Mouse (Mus musculus): ENCODE results near the gene Hist1h3d. TPM values are rescaled to one million over a fixed set of nuclear protein-coding genes. Genes with fewer than 3 reads are reported as not detected.
"Not testable (repeated sequence)": the region's sequence is repeated elsewhere in the genome, so short reads cannot be mapped to it uniquely, and the experiment has no call there.

Hist1h3d gene
- polyA plus RNA-seq, 1 experiment from 2014 or later = 9.4 TPM

DNA sequence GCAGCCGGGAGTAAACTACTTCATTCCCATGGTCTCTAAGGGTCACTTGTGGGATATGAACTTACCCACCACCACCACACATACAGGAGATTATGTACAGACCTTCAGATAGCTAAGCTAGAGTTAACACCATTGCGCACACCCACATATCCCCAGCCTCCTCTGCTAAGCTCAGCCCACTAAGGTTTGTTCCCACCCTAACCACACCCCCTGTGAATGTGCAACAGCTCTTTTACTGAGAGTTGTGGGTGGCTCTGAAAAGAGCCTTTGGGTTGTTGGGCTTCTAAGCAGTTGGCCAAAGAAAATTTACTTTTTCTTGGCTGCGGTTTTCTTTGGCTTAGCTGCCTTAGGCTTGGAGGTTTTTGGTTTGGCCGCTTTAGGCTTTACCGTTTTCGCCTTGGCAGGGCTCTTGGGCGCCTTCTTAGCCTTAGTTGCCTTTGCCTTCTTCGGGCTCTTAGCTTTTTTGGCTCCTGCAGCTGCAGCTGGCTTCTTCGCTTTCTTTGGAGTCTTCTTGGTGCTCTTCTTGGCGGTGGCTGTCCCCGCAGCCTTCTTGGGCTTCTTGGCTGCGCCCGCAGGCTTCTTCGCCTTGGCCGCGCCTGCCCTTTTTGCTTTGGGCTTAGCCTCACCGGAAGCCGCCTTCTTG is 46.1 kb downstream of the Hist1h3d start:
- Histone ChIP-seq H3K9me3 (no peaks in the 10 kb centered on the region), H3K9ac (peak overlapping the region; percentile 99), H3K27ac (peak overlapping the region; percentile 100), H3K27me3 (no peaks in the 10 kb centered on the region), H3K36me3 (no peaks in the 10 kb centered on the region), H3K4me2 (peak overlapping the region; percentile 89), H3K4me3 (peak overlapping the region; percentile 73), H3K4me1 (peaks cover 13% of the 10 kb centered on the region; the same call in 1 of the 2 replicates)
- peak; percentile 86 for ATAC-seq (ENCODE audit: borderline replicate concordance, extremely low read depth, low FRiP score, low TSS enrichment)
- WGBS = under 1% methylated on average over 18 of the region's 18 CpGs

- H3K27me3 ChIP-seq, H3K9me3 ChIP-seq, H3K36me3 ChIP-seq: not testable (repeated sequence)
- peaks cover 13% of the 10 kb centered on the region; the same call in 1 of the 2 replicates for H3K4me1 ChIP-seq
- peak within 1 kb of the TSS; percentile 100 for H3K27ac ChIP-seq
- peak within 1 kb of the TSS; percentile 99 for H3K9ac ChIP-seq
- H3K4me3 ChIP-seq = peak within 1 kb of the TSS; percentile 73
- WGBS = under 1% methylated on average over 53 of the region's 53 CpGs
- peak within 1 kb of the TSS; percentile 89 for H3K4me2 ChIP-seq
- peak; percentile 89 for ATAC-seq (ENCODE audit: borderline replicate concordance, extremely low read depth, low FRiP score, low TSS enrichment)
Measured at GRCm38 (mm10) chr13:23622175-23622671, 46.7 kb downstream of the Hist1h3d start, which contains the start of gene Hist1h1e. Gene Hist1h1e, minus strand, starts transcription at chr13:23622558.

- peak overlapping the region; percentile 100 for H3K27ac ChIP-seq
- no peak overlapping the region for H3K9ac ChIP-seq
- peaks cover 13% of the 10 kb centered on the region; the same call in 1 of the 2 replicates for H3K4me1 ChIP-seq
- peak overlapping the region; percentile 73 for H3K4me3 ChIP-seq
- no peaks in the 10 kb centered on the region for H3K27me3 ChIP-seq
- H3K36me3 ChIP-seq = no peaks in the 10 kb centered on the region
- no peak for ATAC-seq (ENCODE audit: borderline replicate concordance, extremely low read depth, low FRiP score, low TSS enrichment)
- peak overlapping the region; percentile 89 for H3K4me2 ChIP-seq
- no peaks in the 10 kb centered on the region for H3K9me3 ChIP-seq
- WGBS = 23% methylated on average over 7 of the region's 7 CpGs
Measured at GRCm38 (mm10) chr13:23622861-23623450, 47.4 kb downstream of the Hist1h3d start.

Small RNAs within 50 kb of the gene (microRNA-seq; reads per million reads assigned to microRNA genes)
- gene Gm44297 (not detected), gene Gm44359 (not detected), gene Gm44394 (not detected)

Other genes starting within 250 kb of the Hist1h3d start
- gene Zfp322a, start 206.6 kb upstream of the Hist1h3d start, polyA plus RNA-seq (2015; fragmentation: Nextera tagmentation; extraction: Ambion mirVana) = 51.9 and 53.3 TPM in 2 replicates
- 13.6 and 14.2 TPM in 2 replicates for gene Abt1, start 151.9 kb upstream of the Hist1h3d start, polyA plus RNA-seq (2015; fragmentation: Nextera tagmentation; extraction: Ambion mirVana)
- 0.14 and 0.26 TPM in 2 replicates for gene Btn1a1, start 109.9 kb upstream of the Hist1h3d start, polyA plus RNA-seq (2015; fragmentation: Nextera tagmentation; extraction: Ambion mirVana)
- gene Btn2a2, start 86.9 kb upstream of the Hist1h3d start, polyA plus RNA-seq (2015; fragmentation: Nextera tagmentation; extraction: Ambion mirVana) = 0.16 and 0.21 TPM in 2 replicates
- 6.9 and 8.1 TPM in 2 replicates for gene Hist1h4h, start 44.7 kb upstream of the Hist1h3d start, polyA plus RNA-seq (2015; fragmentation: Nextera tagmentation; extraction: Ambion mirVana)
- gene Hist1h2af, start 41.9 kb upstream of the Hist1h3d start, polyA plus RNA-seq (2015; fragmentation: Nextera tagmentation; extraction: Ambion mirVana) = 6.2 and 8.4 TPM in 2 replicates
- gene Hist1h3g, start 40.3 kb upstream of the Hist1h3d start, polyA plus RNA-seq (2015; fragmentation: Nextera tagmentation; extraction: Ambion mirVana) = 9.5 and 10.8 TPM in 2 replicates
- 1.4 TPM in 2 replicates for gene Hist1h2bh, start 32.4 kb upstream of the Hist1h3d start, polyA plus RNA-seq (2015; fragmentation: Nextera tagmentation; extraction: Ambion mirVana)
- gene Hist1h3f, start 31.7 kb upstream of the Hist1h3d start, polyA plus RNA-seq (2015; fragmentation: Nextera tagmentation; extraction: Ambion mirVana) = 0.75 and 1.5 TPM in 2 replicates
- gene Hist1h4f, start 24.1 kb upstream of the Hist1h3d start, polyA plus RNA-seq (2015; fragmentation: Nextera tagmentation; extraction: Ambion mirVana) = 1.7 and 2.1 TPM in 2 replicates
- gene Hist1h1d, start 22.5 kb upstream of the Hist1h3d start, polyA plus RNA-seq (2015; fragmentation: Nextera tagmentation; extraction: Ambion mirVana) = 0.78 and 0.86 TPM in 2 replicates
- gene Hist1h3e, start 13.4 kb upstream of the Hist1h3d start, polyA plus RNA-seq (2015; fragmentation: Nextera tagmentation; extraction: Ambion mirVana) = 7.1 and 7.9 TPM in 2 replicates
- gene Hist1h2ae, start 4.5 kb upstream of the Hist1h3d start, polyA plus RNA-seq (2015; fragmentation: Nextera tagmentation; extraction: Ambion mirVana) = 143 and 164 TPM in 2 replicates
- 14.5 and 17.7 TPM in 2 replicates for gene Hist1h2bg, start 4.4 kb upstream of the Hist1h3d start, polyA plus RNA-seq (2015; fragmentation: Nextera tagmentation; extraction: Ambion mirVana)
- 10.1 and 10.2 TPM in 2 replicates for gene Hist1h2bf, start 1.6 kb upstream of the Hist1h3d start, polyA plus RNA-seq (2015; fragmentation: Nextera tagmentation; extraction: Ambion mirVana)
- 3.1 and 4.6 TPM in 2 replicates for gene Hist1h2ad, start 1.4 kb upstream of the Hist1h3d start, polyA plus RNA-seq (2015; fragmentation: Nextera tagmentation; extraction: Ambion mirVana)
- gene Hist1h4d, start 5.8 kb downstream of the Hist1h3d start, polyA plus RNA-seq (2015; fragmentation: Nextera tagmentation; extraction: Ambion mirVana) = 160 and 177 TPM in 2 replicates
- gene Hist1h2be, start 45.4 kb downstream of the Hist1h3d start, polyA plus RNA-seq (2015; fragmentation: Nextera tagmentation; extraction: Ambion mirVana) = 2.5 and 3.6 TPM in 2 replicates
- gene Hist1h1e, start 46.8 kb downstream of the Hist1h3d start, polyA plus RNA-seq (2015; fragmentation: Nextera tagmentation; extraction: Ambion mirVana) = 28.3 and 28.5 TPM in 2 replicates
- 1.6 and 1.8 TPM in 2 replicates for gene Hist1h2ac, start 108.2 kb downstream of the Hist1h3d start, polyA plus RNA-seq (2015; fragmentation: Nextera tagmentation; extraction: Ambion mirVana)
- 60.8 and 63.6 TPM in 2 replicates for gene Hist1h2bc, start 108.4 kb downstream of the Hist1h3d start, polyA plus RNA-seq (2015; fragmentation: Nextera tagmentation; extraction: Ambion mirVana)
- gene Hist1h1t, start 120.1 kb downstream of the Hist1h3d start, polyA plus RNA-seq (2015; fragmentation: Nextera tagmentation; extraction: Ambion mirVana) = 0.22 and 0.35 TPM in 2 replicates
- 8.2 and 9.4 TPM in 2 replicates for gene Hist1h4c, start 122.7 kb downstream of the Hist1h3d start, polyA plus RNA-seq (2015; fragmentation: Nextera tagmentation; extraction: Ambion mirVana)
- gene Hfe, start 135.1 kb downstream of the Hist1h3d start, polyA plus RNA-seq (2015; fragmentation: Nextera tagmentation; extraction: Ambion mirVana) = 8.6 and 10.8 TPM in 2 replicates
- gene Hist1h1c, start 163.0 kb downstream of the Hist1h3d start, polyA plus RNA-seq (2015; fragmentation: Nextera tagmentation; extraction: Ambion mirVana) = 36.2 and 37.0 TPM in 2 replicates
- gene Hist1h3c, start 169.8 kb downstream of the Hist1h3d start, polyA plus RNA-seq (2015; fragmentation: Nextera tagmentation; extraction: Ambion mirVana) = 12.0 and 13.7 TPM in 2 replicates
- 3.2 and 4.1 TPM in 2 replicates for gene Hist1h2bb, start 171.0 kb downstream of the Hist1h3d start, polyA plus RNA-seq (2015; fragmentation: Nextera tagmentation; extraction: Ambion mirVana)
- gene Hist1h2ab, start 175.4 kb downstream of the Hist1h3d start, polyA plus RNA-seq (2015; fragmentation: Nextera tagmentation; extraction: Ambion mirVana) = 74.3 and 83.5 TPM in 2 replicates
- gene Hist1h3b, start 176.5 kb downstream of the Hist1h3d start, polyA plus RNA-seq (2015; fragmentation: Nextera tagmentation; extraction: Ambion mirVana) = 12.0 and 18.6 TPM in 2 replicates
- gene Hist1h4b, start 181.2 kb downstream of the Hist1h3d start, polyA plus RNA-seq (2015; fragmentation: Nextera tagmentation; extraction: Ambion mirVana) = 5.8 and 7.5 TPM in 2 replicates
- gene Hist1h4a, start 185.5 kb downstream of the Hist1h3d start, polyA plus RNA-seq (2015; fragmentation: Nextera tagmentation; extraction: Ambion mirVana) = 0.69 TPM in 1 of 2 replicates, not detected in the other
- 8.3 and 8.5 TPM in 2 replicates for gene Hist1h3a, start 186.6 kb downstream of the Hist1h3d start, polyA plus RNA-seq (2015; fragmentation: Nextera tagmentation; extraction: Ambion mirVana)
- 3.3 and 3.9 TPM in 2 replicates for gene Hist1h1a, start 187.9 kb downstream of the Hist1h3d start, polyA plus RNA-seq (2015; fragmentation: Nextera tagmentation; extraction: Ambion mirVana)
- gene Trim38, start 194.2 kb downstream of the Hist1h3d start, polyA plus RNA-seq (2015; fragmentation: Nextera tagmentation; extraction: Ambion mirVana) = not detected in 2 replicates
- not detected in 2 replicates for gene Slc17a2, start 231.2 kb downstream of the Hist1h3d start, polyA plus RNA-seq (2015; fragmentation: Nextera tagmentation; extraction: Ambion mirVana)

Measured in lung, embryonic 15.5 days (tissue).